Mouse (Mus musculus): ENCODE measurements around the gene Lpin2.

The Lpin2 gene

GRCm38 (mm10) chr17:71177336-71177735 is 5.0 kb upstream of the Lpin2 start:
- no peak for DNase-seq

GRCm38 (mm10) chr17:71177949-71178348 is 4.4 kb upstream of the Lpin2 start:
- no peak for DNase-seq

- no peak for DNase-seq
Measured at GRCm38 (mm10) chr17:71178530-71179181, 3.7 kb upstream of the Lpin2 start.

- no peak for DNase-seq
Measured at GRCm38 (mm10) chr17:71179551-71180309, 2.6 kb upstream of the Lpin2 start.

- no peak for DNase-seq
Measured at GRCm38 (mm10) chr17:71180601-71181000, 1.8 kb upstream of the Lpin2 start.

GRCm38 (mm10) chr17:71182871-71183656 is 704 bp downstream of the Lpin2 start:
- peak; percentile 93 for DNase-seq

GRCm38 (mm10) chr17:71183657-71184261 is 1.4 kb downstream of the Lpin2 start:
- peak; percentile 22 for DNase-seq

- DNase-seq, result peak; percentile 32
Measured at GRCm38 (mm10) chr17:71184356-71185111, 2.2 kb downstream of the Lpin2 start.

- peak; percentile 30 for DNase-seq
Measured at GRCm38 (mm10) chr17:71185368-71185767, 3.0 kb downstream of the Lpin2 start.

GRCm38 (mm10) chr17:71190589-71190988 is 8.2 kb downstream of the Lpin2 start:
- no peak for DNase-seq

- no peak for DNase-seq
Measured at GRCm38 (mm10) chr17:71191063-71191462, 8.7 kb downstream of the Lpin2 start.

- no peak for DNase-seq
Measured at GRCm38 (mm10) chr17:71191651-71192419, 9.5 kb downstream of the Lpin2 start.

- DNase-seq, result no peak
Measured at GRCm38 (mm10) chr17:71193019-71193418, 10.7 kb downstream of the Lpin2 start.

- no peak for DNase-seq
Measured at GRCm38 (mm10) chr17:71193485-71193884, 11.1 kb downstream of the Lpin2 start.

GRCm38 (mm10) chr17:71194906-71195632 is 12.7 kb downstream of the Lpin2 start:
- DNase-seq, result no peak

- peak; percentile 67 for DNase-seq
Measured at GRCm38 (mm10) chr17:71195633-71196391, 13.5 kb downstream of the Lpin2 start.

- no peak for DNase-seq
Measured at GRCm38 (mm10) chr17:71196415-71196814, 14.1 kb downstream of the Lpin2 start.

- DNase-seq, result no peak
Measured at GRCm38 (mm10) chr17:71199346-71199745, 17.0 kb downstream of the Lpin2 start.

GRCm38 (mm10) chr17:71202136-71202535 is 19.8 kb downstream of the Lpin2 start:
- no peak for DNase-seq

All from lung, postnatal 14 days (tissue).